Mouse (Mus musculus) testis, adult 2 months (tissue): ENCODE data around the gene Ggnbp2.

Source experiments
- CTCF ChIP-seq: fragments of 200-500 bp; IDR thresholded peaks from 2 replicates; pipeline ENCODE4 v1.5.1; 2012; ENCODE audit warnings: low read depth, mild to moderate bottlenecking, inconsistent platforms, low read length, moderate library complexity; ENCODE audit not compliant: control insufficient read depth, insufficient read depth, insufficient replicate concordance
- POLR2A ChIP-seq: fragments of 200-500 bp; IDR thresholded peaks from 2 replicates; pipeline ENCODE4 v1.6.1; 2012; ENCODE audit warnings: low read depth, mild to moderate bottlenecking, inconsistent platforms, low read length, moderate library complexity; ENCODE audit not compliant: control insufficient read depth

- TF ChIP-seq POLR2A = no peak
- TF ChIP-seq CTCF = no peak
Measured at GRCm38 (mm10) chr11:84879007-84879771, 8.6 kb upstream of the Ggnbp2 start.
